Mouse (Mus musculus): ENCODE results near the gene 1700122O11Rik. TPM values are rescaled to one million over a fixed set of nuclear protein-coding genes. Genes with fewer than 3 reads are reported as not detected.

The 1700122O11Rik gene
- polyA plus RNA-seq, 1 experiment from 2014 or later, result not detected

DNA sequence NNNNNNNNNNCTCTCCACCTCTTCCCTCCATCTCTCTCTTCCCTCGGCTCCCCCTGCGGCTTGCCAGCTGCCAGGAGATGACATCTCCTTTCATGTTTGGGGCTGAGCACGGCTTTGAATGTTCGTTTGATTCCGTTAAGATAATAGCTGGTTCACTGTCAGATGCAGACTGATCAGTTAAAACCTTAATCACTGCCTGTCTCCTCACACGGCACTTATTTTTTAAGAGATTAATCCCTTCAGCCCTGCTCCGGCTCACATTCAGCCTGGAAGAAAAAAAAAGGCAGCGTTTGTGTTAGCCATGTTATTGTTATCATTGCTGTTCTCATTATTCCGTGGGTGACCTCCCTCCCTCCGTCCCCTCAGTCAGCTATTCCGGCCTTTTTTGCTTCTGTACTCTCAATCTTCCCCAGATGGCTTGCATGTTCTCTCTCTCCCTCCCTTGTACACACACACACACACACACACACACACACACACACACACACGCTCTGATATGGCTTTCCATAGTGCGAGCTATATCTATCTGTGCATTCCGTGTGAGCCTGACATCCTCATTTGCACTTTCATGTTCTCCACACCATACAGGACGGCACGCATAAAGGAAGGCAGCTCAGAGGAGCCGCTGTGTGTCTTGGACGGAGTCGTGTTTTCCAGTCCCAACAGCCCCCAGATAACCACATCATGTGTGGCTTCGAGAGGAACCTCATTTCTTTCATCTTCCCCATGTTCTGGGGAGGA is 17.2 kb upstream of the 1700122O11Rik start:
- H3K36me3 ChIP-seq (ENCODE audit: control insufficient read depth, insufficient read depth, low read length), result no peaks in the 10 kb centered on the region
- H3K27me3 ChIP-seq (ENCODE audit: control insufficient read depth, insufficient read depth, low read length), result peaks cover 37% of the 10 kb centered on the region
- H3K9ac ChIP-seq (ENCODE audit: low read length), result no peak overlapping the region
- H3K4me1 ChIP-seq (ENCODE audit: control insufficient read depth in 2 of 2, insufficient read depth in 2 of 2, low read length in 2 of 2), result peaks cover 11% of the 10 kb centered on the region in 2 experiments
- WGBS, result 37% methylated on average over 20 of the region's 20 CpGs
- H3K9me3 ChIP-seq (ENCODE audit: control insufficient read depth, low read length), result 0 out of 2 replicates have a peak, but pooled peaks cover 3% of the 10 kb centered on the region
- no peak overlapping the region for H3K4me3 ChIP-seq (ENCODE audit: control insufficient read depth in 1 of 2, insufficient read depth in 1 of 2, low read depth in 1 of 2, low read length in 2 of 2)
- no peak overlapping the region for H3K4me2 ChIP-seq (ENCODE audit: low read length)
- H3K27ac ChIP-seq (replicated peaks in 1 of 2; ENCODE audit: control insufficient read depth in 1 of 2, insufficient read depth in 1 of 2, low read depth in 2 of 2, low read length in 2 of 2), result no peak overlapping the region
- no peak; the same call in 1 of the 2 replicates for ATAC-seq (ENCODE audit: insufficient number of reproducible peaks, insufficient read depth, low FRiP score, low read depth)

DNA sequence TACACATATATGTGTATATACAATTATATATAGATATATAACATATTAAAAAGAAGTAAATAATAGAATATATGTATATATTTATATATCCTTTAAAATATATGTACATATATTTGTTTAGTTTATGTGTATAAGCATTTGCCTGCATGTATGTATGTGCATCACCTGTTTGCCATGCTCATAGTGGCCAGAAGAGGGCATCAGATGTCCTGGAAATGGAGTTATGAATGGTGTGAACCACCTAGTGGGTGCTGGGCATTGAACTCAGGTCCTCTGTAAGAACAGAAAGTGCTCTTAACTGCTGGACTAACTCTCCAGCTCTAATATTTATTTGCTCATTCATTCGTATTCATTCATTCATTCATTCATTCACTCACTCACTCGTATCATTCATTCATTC is 15.6 kb upstream of the 1700122O11Rik start:
- no peaks in the 10 kb centered on the region for H3K36me3 ChIP-seq (ENCODE audit: control insufficient read depth, insufficient read depth, low read length)
- no peak overlapping the region for H3K4me3 ChIP-seq (ENCODE audit: control insufficient read depth in 1 of 2, insufficient read depth in 1 of 2, low read depth in 1 of 2, low read length in 2 of 2)
- WGBS, result 83% methylated on average over 2 of the region's 2 CpGs
- H3K4me2 ChIP-seq (ENCODE audit: low read length), result no peak overlapping the region
- H3K9me3 ChIP-seq (ENCODE audit: control insufficient read depth, low read length), result 0 out of 2 replicates have a peak, but pooled peaks cover 3% of the 10 kb centered on the region
- H3K27me3 ChIP-seq (ENCODE audit: control insufficient read depth, insufficient read depth, low read length), result peaks cover 30% of the 10 kb centered on the region
- no peak overlapping the region for H3K9ac ChIP-seq (ENCODE audit: low read length)
- H3K27ac ChIP-seq (replicated peaks in 1 of 2; ENCODE audit: control insufficient read depth in 1 of 2, insufficient read depth in 1 of 2, low read depth in 2 of 2, low read length in 2 of 2), result no peak overlapping the region
- peaks cover 11% of the 10 kb centered on the region in 2 experiments for H3K4me1 ChIP-seq (ENCODE audit: control insufficient read depth in 2 of 2, insufficient read depth in 2 of 2, low read length in 2 of 2)
- ATAC-seq (ENCODE audit: insufficient number of reproducible peaks, insufficient read depth, low FRiP score, low read depth), result no peak

- 0 out of 2 replicates have a peak, but pooled peaks cover 3% of the 10 kb centered on the region for H3K9me3 ChIP-seq (ENCODE audit: control insufficient read depth, low read length)
- H3K4me3 ChIP-seq (ENCODE audit: control insufficient read depth in 1 of 2, insufficient read depth in 1 of 2, low read depth in 1 of 2, low read length in 2 of 2), result no peak overlapping the region
- H3K36me3 ChIP-seq (ENCODE audit: control insufficient read depth, insufficient read depth, low read length), result no peaks in the 10 kb centered on the region
- H3K27me3 ChIP-seq (ENCODE audit: control insufficient read depth, insufficient read depth, low read length), result peaks cover 20% of the 10 kb centered on the region
- H3K9ac ChIP-seq (ENCODE audit: low read length), result no peak overlapping the region
- no peak for ATAC-seq (ENCODE audit: insufficient number of reproducible peaks, insufficient read depth, low FRiP score, low read depth)
- WGBS, result 76% methylated on average over 10 of the region's 10 CpGs
- no peak overlapping the region for H3K27ac ChIP-seq (replicated peaks in 1 of 2; ENCODE audit: control insufficient read depth in 1 of 2, insufficient read depth in 1 of 2, low read depth in 2 of 2, low read length in 2 of 2)
- peaks cover 5% of the 10 kb centered on the region in 2 experiments for H3K4me1 ChIP-seq (ENCODE audit: control insufficient read depth in 2 of 2, insufficient read depth in 2 of 2, low read length in 2 of 2)
- H3K4me2 ChIP-seq (ENCODE audit: low read length), result no peak overlapping the region
Measured at GRCm38 (mm10) chr17:48052338-48053067, 14.4 kb upstream of the 1700122O11Rik start.

GRCm38 (mm10) chr17:48051638-48052337 is 13.7 kb upstream of the 1700122O11Rik start:
- H3K36me3 ChIP-seq (ENCODE audit: control insufficient read depth, insufficient read depth, low read length), result no peaks in the 10 kb centered on the region
- no peak overlapping the region for H3K27ac ChIP-seq (replicated peaks in 1 of 2; ENCODE audit: control insufficient read depth in 1 of 2, insufficient read depth in 1 of 2, low read depth in 2 of 2, low read length in 2 of 2)
- ATAC-seq (ENCODE audit: insufficient number of reproducible peaks, insufficient read depth, low FRiP score, low read depth), result no peak
- H3K9ac ChIP-seq (ENCODE audit: low read length), result no peak overlapping the region
- peaks cover 14% of the 10 kb centered on the region for H3K27me3 ChIP-seq (ENCODE audit: control insufficient read depth, insufficient read depth, low read length)
- no peaks in the 10 kb centered on the region for H3K4me1 ChIP-seq (ENCODE audit: control insufficient read depth in 2 of 2, insufficient read depth in 2 of 2, low read length in 2 of 2)
- no peak overlapping the region for H3K4me2 ChIP-seq (ENCODE audit: low read length)
- H3K4me3 ChIP-seq (ENCODE audit: control insufficient read depth in 1 of 2, insufficient read depth in 1 of 2, low read depth in 1 of 2, low read length in 2 of 2), result no peak overlapping the region
- H3K9me3 ChIP-seq (ENCODE audit: control insufficient read depth, low read length), result 0 out of 2 replicates have a peak, but pooled peaks cover 3% of the 10 kb centered on the region
- WGBS, result 51% methylated on average over 5 of the region's 5 CpGs

- Histone ChIP-seq H3K4me1 (ENCODE audit: control insufficient read depth in 2 of 2, insufficient read depth in 2 of 2, low read length in 2 of 2) (peaks cover 5 to 6% of the 10 kb centered on the region in 2 experiments; a peak in 3 of 4 replicates), H3K9ac (ENCODE audit: low read length) (no peak overlapping the region), H3K36me3 (ENCODE audit: control insufficient read depth, insufficient read depth, low read length) (no peaks in the 10 kb centered on the region), H3K9me3 (ENCODE audit: control insufficient read depth, low read length) (no peaks in the 10 kb centered on the region), H3K27me3 (ENCODE audit: control insufficient read depth, insufficient read depth, low read length) (no peaks in the 10 kb centered on the region), H3K4me3 (ENCODE audit: control insufficient read depth in 1 of 2, insufficient read depth in 1 of 2, low read depth in 1 of 2, low read length in 2 of 2) (no peak overlapping the region), H3K4me2 (ENCODE audit: low read length) (no peak overlapping the region), H3K27ac (replicated peaks in 1 of 2; ENCODE audit: control insufficient read depth in 1 of 2, insufficient read depth in 1 of 2, low read depth in 2 of 2, low read length in 2 of 2) (no peak overlapping the region)
- no peak for ATAC-seq (ENCODE audit: insufficient number of reproducible peaks, insufficient read depth, low FRiP score, low read depth)
- WGBS, result 34% methylated on average over 4 of the region's 4 CpGs
Measured at GRCm38 (mm10) chr17:48045631-48046030, 7.5 kb upstream of the 1700122O11Rik start.

DNA sequence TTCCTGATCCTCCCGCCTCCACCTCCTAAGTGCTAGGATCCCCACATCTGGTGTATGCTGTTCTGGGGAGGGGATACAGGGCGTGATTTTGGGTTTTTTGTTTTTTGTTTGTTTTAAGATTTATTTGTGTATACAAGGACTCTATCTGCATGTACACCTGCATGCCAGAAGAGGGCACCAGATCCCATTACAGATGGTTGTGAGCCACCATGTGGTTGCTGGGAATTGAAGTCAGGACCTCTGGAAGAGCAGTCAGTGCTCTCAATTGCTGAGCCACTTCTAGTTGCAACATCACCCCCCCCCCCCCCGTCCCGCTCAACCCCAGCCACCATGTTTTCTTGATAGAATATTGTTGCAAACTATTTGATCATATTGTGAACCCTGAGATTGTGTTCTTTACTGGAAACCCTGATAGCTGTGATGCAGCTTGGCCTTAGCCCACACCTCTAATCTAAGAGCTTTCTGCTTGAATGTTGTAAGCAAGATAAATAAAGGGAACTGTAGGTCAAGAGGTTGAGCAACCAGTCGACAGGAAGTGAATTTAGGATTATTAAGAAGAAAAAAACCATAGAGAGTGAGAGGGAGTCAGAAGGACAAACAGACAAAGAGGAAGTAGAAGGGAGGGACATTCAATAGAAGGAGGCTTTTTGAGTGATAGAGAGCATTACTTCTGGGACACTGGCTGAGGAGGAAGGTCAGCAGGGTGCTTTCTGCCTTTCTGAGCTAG is 5.2 kb upstream of the 1700122O11Rik start:
- Histone ChIP-seq H3K4me3 (ENCODE audit: control insufficient read depth in 1 of 2, insufficient read depth in 1 of 2, low read depth in 1 of 2, low read length in 2 of 2) (no peak overlapping the region), H3K9me3 (ENCODE audit: control insufficient read depth, low read length) (no peaks in the 10 kb centered on the region), H3K4me2 (ENCODE audit: low read length) (no peak overlapping the region), H3K27ac (replicated peaks in 1 of 2; ENCODE audit: control insufficient read depth in 1 of 2, insufficient read depth in 1 of 2, low read depth in 2 of 2, low read length in 2 of 2) (no peak overlapping the region), H3K36me3 (ENCODE audit: control insufficient read depth, insufficient read depth, low read length) (no peaks in the 10 kb centered on the region), H3K27me3 (ENCODE audit: control insufficient read depth, insufficient read depth, low read length) (no peaks in the 10 kb centered on the region), H3K4me1 (ENCODE audit: control insufficient read depth in 2 of 2, insufficient read depth in 2 of 2, low read length in 2 of 2) (peaks cover 13 to 17% of the 10 kb centered on the region in 2 experiments), H3K9ac (ENCODE audit: low read length) (no peak overlapping the region)
- no peak for ATAC-seq (ENCODE audit: insufficient number of reproducible peaks, insufficient read depth, low FRiP score, low read depth)
- 67% methylated on average over 5 of the region's 5 CpGs for WGBS

All from heart, embryonic 14.5 days (tissue).